Mouse (Mus musculus): ENCODE results near the gene Esp31. TPM values are rescaled to one million over a fixed set of nuclear protein-coding genes. Genes with fewer than 3 reads are reported as not detected.

The Esp31 gene
- polyA plus RNA-seq (2014; fragmentation: Nextera tagmentation; extraction: Ambion mirVana), result not detected in 2 replicates

GRCm38 (mm10) chr17:38639147-38639546, at the start of gene Esp31:
Esp31 (plus strand) TSS chr17:38639447.
- WGBS (ENCODE audit: insufficient replicate concordance), result 69% methylated on average over 2 of the region's 2 CpGs
- no peak for ATAC-seq (replicated peaks; ENCODE audit: insufficient number of reproducible peaks, low FRiP score, low TSS enrichment)
- Histone ChIP-seq H3K4me1 (ENCODE audit: control insufficient read depth, insufficient read depth, low read length) (no peaks in the 10 kb centered on the region), H3K4me3 (ENCODE audit: low read depth, low read length) (no peak within 1 kb of the TSS), H3K9me3 (replicated peaks; ENCODE audit: control insufficient read depth, low read length) (peaks cover 3% of the 10 kb centered on the region; the same call in 1 of the 2 replicates), H3K27me3 (ENCODE audit: control insufficient read depth, insufficient read depth, low read length) (no peaks in the 10 kb centered on the region), H3K4me2 (no peak within 1 kb of the TSS), H3K9ac (ENCODE audit: low read depth, low read length) (no peak within 1 kb of the TSS), H3K36me3 (ENCODE audit: control insufficient read depth, insufficient read depth, low read length) (no peaks in the 10 kb centered on the region), H3K27ac (ENCODE audit: low read depth, low read length) (no peak within 1 kb of the TSS)

Other genes starting within 250 kb of the Esp31 start
- gene Esp36, start 219.3 kb upstream of the Esp31 start, polyA plus RNA-seq (2014; fragmentation: Nextera tagmentation; extraction: Ambion mirVana), result not detected in 2 replicates
- not detected in 2 replicates for gene Esp34, start 85.3 kb upstream of the Esp31 start, polyA plus RNA-seq (2014; fragmentation: Nextera tagmentation; extraction: Ambion mirVana)

All from heart, embryonic 11.5 days (tissue).